Mouse (Mus musculus) C2C12 (cell line): ENCODE measurements around the gene Tcl1b2.

Source experiments
- CEBPB ChIP-seq: IDR thresholded peaks from one replicate; pipeline ENCODE4 v1.6.1; 2011; ENCODE audit warnings: low read depth, mild to moderate bottlenecking, control low read depth, moderate library complexity
- CTCF ChIP-seq: IDR thresholded peaks from one replicate; pipeline ENCODE4 v1.5.1; 2011; ENCODE audit not compliant: control insufficient read depth, insufficient read depth, insufficient read length
- MAX ChIP-seq: IDR thresholded peaks from one replicate; pipeline ENCODE4 v1.6.1; 2011; ENCODE audit warnings: mild to moderate bottlenecking, control low read depth
- MYOD1 ChIP-seq: IDR thresholded peaks from one replicate; pipeline ENCODE4 v1.6.1; 2011; ENCODE audit warnings: low read depth; ENCODE audit not compliant: control insufficient read depth, insufficient read length
- MYOG ChIP-seq: IDR thresholded peaks from one replicate; pipeline ENCODE4 v1.6.1; 2011; ENCODE audit not compliant: control insufficient read depth, insufficient read length; ENCODE audit errors: extremely low read depth

GRCm38 (mm10) chr12:105159390-105159789, 13.6 kb downstream of the Tcl1b2 start, which contains the start of gene Tcl1b1:
- TF ChIP-seq MAX (no peak), CEBPB (no peak), CTCF (no peak), MYOG (no peak), MYOD1 (no peak)
